Mouse (Mus musculus) c-Kit-positive CD71-positive TER-119-negative erythroid progenitor cells, embryonic 14.5 days (primary cell): ENCODE measurements around the gene Ptpn23.
"Not testable (repeated sequence)": the region's sequence is repeated elsewhere in the genome, so short reads cannot be mapped to it uniquely, and the experiment has no call there.

Experiments used
- DNase-seq: peaks from one replicate; pipeline ENCODE4 v3.0.0-alpha.2; 2013; ENCODE audit warnings: low read depth

Gene Ptpn23

DNA sequence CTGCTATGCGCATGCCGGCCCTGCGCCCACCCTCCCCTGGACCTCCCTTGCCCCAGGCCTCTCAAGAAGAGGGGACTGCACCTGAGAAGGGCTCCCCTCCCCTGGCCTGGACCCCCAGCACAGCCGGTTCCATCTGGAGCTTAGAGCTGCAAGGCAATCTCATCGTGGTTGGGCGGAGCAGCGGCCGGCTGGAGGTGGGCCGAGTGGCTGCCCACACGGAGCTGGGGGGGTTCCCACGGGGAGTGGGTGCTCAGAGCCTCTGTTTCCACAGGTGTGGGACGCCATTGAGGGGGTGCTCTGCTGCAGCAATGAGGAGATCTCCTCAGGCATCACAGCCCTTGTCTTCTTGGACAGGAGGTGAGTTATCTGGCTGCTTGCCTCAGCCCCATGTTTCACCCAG, 26.7 kb downstream of the Ptpn23 start:
- DNase-seq: no peak

DNA sequence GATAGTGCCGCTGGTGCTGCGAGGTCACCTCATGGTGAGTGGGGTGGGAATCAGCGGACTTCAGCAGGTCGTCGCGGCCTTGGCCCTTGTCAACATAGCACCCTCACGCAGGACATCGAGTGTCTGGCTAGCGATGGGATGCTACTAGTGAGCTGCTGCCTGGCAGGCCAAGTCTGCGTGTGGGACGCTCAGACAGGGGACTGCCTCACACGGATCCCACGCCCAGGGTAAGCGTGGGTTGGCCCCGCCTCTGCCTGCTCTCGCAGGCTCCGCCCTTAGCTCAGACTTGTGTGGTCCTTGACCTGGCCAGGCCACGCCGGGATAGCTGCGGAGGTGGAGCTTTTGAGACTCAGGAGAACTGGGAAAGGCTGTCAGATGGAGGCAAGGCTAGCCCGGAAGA, 27.4 kb downstream of the Ptpn23 start:
- DNase-seq: no peak

DNA sequence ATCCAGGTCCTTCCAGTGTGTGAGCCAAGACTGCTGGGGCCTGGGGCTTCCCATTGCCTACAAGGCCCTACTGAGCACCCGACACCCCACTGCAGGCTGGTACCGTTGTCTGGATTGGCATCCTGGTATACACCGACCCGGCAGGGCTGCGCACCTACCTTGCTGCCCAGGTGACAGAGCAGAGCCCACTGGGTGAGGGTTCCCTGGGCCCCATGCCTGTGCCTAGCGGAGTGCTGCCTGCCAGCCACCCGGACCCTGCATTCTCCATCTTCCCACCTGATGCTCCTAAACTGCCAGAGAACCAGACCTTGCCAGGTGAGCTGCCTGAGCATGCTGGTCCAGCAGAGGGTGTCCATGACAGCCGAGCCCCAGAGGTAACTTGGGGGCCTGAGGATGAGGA, 28.7 kb downstream of the Ptpn23 start:
- DNase-seq: no peak

DNA sequence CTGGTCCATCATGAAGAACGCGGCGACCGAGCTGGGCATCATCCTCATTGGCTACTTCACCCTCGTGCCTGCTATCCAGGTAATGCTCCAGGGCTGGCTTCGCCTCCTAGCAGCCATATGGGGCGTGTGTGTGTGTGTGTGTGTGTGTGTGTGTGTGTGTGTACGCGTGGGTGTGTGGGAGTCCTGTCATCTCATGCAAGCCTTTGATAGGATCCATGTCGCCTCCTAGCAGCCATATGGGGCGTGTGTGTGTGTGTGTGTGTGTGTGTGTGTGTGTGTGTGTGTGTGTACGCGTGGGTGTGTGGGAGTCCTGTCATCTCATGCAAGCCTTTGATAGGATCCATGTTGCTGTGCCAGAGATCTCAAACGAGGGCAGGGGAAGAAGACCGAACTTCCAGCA, 30.4 kb downstream of the Ptpn23 start:
- DNase-seq: not testable (repeated sequence)

DNA sequence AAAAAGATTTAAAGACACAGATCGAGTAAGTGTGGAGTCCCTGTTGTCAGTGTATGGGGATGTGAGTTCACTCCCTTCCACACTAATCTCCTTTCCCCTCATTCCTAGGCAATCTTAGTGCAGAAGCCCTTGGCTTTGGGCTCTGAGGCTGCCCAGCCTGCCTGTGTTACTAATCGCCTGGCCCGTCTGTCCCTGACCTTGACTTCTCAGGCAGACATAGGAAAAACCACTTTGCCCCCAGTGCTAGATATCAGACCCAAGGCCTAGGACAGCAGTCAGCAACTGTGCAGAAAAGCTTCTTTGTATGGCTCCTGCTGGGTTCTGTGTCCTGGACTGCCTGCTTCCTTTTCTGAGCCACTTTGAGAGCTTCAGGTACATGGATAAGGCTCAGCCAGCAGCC, 32.3 kb downstream of the Ptpn23 start:
- no peak for DNase-seq

DNA sequence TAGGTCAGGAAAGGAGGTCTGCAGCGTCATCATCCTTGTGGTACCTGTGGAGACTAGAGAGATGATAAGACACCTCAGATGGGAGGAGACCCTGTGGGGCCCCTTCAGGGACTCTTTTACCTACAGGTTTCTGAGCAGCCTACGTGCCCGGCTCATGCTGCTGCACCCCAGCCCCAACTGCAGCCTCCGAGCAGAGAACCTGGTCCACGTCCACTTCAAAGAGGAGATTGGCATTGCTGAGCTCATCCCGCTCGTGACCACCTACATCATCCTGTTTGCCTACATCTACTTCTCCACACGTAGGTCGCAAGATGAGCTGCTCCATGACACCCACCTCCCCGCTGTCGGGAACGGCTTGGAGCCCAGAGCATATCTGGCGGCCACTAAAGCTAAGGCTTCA, 34.1 kb downstream of the Ptpn23 start:
- no peak for DNase-seq

DNA sequence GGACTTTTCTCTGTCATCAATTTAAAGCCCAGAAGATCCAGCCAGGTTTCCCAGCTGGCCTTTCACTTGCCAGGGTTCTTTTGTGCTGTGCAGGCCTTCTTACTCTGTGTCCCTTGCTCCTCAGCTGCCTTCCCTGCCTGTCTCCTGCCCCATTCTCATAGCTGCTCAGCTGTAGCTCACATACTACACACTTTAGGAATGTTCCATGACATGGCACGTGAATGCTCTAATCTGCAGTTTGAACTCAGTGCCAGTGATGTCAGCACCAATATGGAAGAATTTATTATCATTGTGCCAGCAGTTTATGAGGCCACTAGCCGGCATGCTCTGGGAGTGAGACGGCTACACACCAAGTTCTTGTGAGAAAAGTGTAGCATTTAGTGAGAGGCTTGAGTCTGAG, 38.2 kb downstream of the Ptpn23 start:
- DNase-seq: no peak

DNA sequence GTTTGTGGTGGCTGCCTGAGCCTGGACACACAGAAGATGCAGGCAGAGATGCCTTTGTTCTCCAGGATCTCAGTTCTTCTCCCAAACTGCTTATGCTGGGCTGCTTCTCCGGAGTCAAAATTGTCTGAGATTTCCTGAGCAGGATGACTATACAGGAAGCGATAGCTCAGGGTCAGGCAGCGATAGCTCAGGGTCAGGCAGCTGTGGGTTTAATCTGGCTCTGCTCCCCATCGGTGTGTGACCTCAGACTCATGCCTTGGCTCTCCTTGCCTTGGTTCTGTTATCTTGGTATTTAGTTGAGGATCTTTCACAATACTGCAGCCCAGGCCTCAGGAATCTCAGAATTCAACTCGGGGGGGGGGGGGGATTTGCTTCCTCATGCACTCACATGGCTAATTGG, 41.3 kb downstream of the Ptpn23 start:
- DNase-seq: no peak

DNA sequence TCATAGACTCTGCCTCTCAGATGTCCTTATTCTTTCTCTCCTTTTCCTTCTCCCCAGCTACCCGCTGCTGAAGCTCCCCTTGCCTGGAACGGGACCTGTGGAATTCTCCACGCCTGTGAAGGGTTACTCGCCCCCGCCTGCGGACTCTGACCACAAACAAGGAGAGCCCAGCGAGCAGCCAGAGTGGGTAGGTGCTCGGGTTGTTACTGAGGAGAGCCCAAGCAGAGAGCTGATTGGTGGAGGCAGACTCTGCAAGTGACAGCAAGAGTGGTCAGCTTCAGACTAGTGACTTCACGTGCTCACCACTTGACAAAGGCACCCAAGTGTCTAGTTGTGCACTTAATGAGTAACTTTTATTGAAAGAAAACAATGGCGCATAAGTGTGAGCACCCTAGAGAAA, 45.7 kb downstream of the Ptpn23 start:
- DNase-seq: no peak

DNA sequence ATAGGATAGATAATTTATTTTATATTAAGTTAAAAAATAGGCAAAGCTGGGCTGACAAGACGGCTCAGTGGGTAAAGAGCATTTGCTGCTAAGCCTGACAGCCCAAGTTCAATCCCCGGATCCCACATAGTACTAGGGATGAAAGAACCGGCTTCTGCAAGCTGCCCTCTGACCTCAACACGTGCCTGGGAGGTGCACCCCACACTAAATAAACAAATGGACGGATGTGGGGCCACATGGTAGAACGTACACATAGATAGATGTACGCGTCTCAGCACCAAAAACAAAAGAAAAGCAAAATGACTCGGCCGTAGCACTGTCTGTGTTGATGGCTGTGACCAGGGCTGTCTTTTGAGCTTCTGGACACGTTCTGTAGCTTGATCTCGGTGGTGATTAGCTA, 46.7 kb downstream of the Ptpn23 start:
- no peak for DNase-seq

DNA sequence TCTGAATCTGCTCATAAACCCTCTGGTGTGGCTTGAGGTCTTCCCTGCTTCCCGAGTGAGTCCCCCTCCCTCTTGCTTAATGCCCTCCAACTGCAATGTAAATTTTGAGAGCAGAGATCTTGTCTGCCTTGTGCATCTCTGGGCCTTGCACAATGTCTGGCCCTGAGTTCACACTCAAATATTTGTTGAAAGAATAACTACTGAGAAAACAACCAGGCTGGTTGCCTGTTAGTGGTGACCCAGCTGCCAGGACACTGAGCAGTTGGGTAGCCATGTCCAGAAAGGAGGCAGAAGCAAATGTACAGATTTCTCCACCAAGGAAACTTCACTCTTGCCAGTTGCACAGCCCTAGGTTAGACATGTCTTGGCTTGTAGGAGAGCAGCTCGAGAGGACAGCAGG, 49.7 kb downstream of the Ptpn23 start:
- no peak for DNase-seq

DNA sequence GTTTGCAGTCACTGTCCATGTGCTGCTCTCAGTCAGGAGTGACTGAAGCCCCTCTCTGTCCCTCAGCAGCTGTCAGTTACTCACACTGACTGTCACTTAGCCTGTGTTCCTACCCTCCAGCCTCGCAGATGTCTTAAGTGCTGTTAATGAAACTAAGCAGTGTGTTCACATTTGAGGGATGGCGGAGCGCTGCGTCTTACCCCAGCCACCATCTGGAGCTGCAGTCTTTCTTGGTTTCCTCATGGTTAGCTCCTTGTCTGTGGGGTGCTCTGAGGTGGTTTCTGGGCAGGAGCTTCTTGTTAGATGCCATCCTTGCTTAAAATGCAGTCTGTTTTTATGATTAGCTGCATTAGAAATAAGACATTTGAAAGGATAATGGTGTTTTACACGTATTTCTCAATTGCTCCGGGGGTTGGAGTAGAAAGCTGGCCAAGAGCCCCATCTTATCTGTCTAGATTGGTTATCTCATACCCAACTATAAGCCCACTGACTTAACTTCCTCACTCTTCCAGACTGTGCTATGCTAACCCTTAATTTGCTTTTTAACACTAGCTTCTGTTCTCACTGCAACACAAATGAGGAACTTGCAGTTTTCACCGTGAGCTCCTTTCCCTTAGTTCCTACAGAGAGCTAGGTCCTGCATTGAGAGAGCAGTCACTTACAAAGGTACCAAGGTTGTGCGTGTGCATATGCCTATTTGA, 55.9 kb downstream of the Ptpn23 start:
- no peak for DNase-seq

DNA sequence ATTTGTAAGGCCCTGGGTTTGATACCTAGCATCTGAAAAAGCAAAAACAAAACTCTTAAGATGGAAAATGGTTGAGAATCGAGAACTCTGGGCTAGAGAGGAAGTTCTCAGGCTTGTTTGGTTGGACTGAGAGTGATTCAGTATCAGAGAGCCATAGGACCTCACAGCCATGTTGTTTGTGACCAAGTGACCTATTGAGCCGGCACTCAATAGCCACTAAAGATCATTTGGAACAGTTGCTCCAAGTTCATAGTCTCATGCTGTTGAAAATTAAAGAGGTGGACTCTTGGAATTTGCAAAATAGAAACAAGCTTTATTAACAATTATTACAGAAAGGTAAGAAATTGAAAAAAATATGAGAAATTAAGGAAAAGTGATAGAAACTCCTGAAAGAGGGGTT, 56.7 kb downstream of the Ptpn23 start:
- DNase-seq: no peak

DNA sequence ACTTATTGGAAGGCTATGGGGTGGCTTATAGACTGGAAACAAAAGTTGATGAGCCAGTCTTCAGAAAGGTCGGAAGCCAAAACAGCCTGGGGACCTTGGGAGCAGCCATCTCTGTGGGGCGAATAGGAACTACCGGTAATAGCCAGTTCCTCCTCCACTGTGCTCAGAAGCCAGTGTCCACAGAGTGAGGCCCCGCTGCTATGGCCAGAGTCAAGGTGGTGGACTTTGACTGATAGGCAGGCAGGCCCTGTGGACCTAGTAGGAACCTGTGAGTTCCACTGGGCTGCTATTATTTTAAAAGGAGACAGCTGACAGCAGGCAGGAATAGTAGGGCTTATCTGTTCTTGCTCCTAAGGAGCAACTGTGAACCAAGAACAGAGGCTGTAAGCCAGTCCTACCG, 57.4 kb downstream of the Ptpn23 start:
- no peak for DNase-seq

DNA sequence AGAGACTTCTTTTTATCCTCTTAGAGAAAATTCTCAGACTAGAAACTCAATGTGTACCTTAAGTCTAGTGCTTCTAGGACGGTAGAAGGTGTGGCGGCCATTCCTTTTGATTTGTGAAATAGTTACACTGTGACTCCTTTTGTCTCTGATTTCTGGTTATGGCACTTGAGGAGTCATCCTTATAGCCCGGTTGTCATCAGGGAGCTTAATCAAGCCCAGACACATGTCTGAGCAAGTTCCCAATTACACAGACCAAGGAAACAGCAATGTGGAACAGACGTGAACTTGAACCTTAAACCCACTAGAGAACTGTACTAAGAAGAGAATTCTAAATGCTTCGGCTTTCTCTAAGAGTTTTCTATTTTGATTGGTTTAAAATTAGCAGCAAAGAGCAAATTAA, 57.8 kb downstream of the Ptpn23 start:
- DNase-seq: no peak

DNA sequence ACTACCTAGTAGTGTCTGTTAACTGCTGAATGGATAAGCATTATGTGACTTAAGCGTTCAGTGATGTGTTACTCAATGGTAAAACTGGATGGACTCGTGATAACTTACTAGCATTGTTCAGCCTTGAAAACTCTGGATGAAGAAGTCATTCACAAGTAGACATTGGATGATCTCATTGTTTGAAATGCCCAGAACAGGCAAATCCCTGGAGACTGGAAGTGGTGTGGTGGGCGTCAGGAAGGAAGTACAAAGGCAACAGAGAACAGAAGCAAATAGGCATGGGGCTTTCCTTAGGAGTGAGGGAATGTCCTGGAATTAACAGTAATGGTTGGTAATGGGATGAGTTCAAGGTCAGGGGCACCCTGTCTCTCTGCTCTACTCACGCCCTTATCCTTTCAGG, 59.1 kb downstream of the Ptpn23 start:
- DNase-seq: no peak

DNA sequence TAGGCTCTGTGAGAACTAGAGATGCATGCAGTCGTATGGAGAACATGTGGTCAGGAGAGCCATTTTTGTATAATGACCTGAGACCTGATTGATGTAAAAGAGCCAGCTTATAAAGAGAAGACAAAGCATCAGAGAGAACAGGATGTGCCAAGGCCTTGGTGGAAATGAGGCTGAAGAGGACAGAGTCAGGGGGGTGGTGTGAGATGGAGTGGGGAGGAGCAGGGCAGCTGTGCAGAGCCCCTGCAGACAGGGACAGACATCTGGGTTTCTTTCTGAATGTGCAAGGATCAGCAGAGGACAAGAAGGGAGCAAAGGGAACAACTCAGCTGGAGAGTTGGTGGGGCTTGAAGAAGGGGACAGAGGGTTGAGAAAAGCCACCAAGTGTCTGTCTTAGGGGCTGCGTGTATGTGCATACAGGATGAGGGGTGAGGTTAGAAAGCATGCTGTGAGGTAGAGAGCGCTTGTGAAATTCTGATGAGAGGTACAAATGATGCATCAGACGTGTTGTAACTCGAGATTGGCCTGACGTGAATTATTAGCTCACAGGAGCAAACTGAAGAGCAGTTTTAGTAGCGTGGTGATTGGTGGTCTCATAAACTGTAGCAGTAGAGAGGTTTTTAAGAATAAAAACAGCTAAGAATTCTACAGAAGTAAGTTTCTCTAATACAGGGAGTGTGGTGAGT, 62.8 kb downstream of the Ptpn23 start:
- no peak for DNase-seq

DNA sequence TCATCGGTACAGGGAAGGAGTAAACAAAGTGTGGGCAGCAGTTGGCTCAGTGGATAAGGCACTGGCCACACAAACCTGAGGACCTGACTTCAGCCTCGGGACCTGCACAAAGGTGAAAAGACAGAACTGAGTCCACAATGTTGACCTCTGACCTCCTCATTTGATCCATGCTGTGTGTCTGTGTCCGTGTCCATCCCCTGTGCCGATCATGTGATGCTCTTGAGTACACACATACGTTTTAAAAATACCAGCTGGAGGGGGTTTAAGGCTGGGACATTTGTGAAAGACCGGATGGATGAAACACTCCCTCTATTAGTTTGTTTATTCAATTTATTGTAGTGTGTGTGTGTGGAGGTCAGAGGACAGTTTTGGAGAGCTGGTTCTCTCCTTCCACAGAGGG, 64.2 kb downstream of the Ptpn23 start:
- no peak for DNase-seq

DNA sequence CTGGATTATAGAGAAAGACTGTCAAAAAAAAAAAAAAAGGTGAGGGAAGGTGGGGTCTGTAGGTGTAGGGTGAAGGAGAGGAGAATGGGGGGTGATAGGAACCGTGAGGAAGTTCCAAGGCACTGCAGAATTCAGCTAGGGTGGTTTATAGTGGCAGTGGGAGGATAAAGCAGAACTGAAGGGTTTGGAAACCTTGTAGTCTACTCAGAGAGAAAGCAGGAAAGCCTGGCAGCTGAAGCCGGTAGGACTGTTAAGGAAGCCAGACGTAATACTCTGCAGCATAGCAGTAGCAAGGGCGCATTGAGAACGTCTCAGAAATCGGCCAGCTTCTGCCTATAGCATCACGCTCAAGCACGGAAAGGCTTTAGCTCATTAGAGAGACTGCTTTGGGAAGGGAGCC, 66.0 kb downstream of the Ptpn23 start:
- DNase-seq: no peak

DNA sequence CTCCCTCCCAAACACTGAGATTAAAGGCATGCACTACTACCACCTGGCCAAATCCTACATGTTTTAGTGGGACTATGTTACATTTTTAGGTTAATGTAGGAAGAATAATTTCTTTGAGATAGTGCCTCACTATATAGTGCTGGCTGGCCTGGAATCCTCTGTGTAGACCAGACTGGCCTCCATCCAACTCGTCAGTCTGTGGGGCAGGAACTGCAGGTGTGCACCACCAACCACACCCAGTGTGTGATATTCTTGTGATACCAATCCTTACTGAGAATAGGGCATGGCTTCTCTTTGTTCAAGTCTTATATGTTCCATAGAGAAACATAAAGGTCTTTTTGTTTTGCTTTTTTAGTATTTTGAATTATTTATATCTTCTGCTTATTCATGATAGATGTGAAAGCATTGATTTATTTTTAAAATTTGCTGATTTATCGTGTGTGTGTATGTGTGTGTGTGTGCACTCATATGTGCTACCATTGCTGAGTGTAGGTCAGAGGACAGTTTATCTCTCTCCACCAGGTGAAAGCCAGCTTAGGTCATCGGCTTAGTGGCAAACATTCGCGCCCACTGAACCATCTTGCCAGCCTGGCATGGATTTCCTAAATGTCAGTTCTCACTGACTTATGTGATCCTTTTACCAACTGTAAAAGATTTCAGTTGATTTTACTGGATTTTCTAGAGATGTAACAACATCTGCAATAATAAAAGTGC, 67.8 kb downstream of the Ptpn23 start:
- DNase-seq: no peak
